Mouse (Mus musculus): ENCODE measurements around the gene Cby3. TPM values are rescaled to one million over a fixed set of nuclear protein-coding genes. Genes with fewer than 3 reads are reported as not detected.
A peak's percentile ranks its signal among the peaks of the same experiment; 100 is the strongest.
"Not testable (repeated sequence)": the region's sequence is repeated elsewhere in the genome, so short reads cannot be mapped to it uniquely, and the experiment has no call there.

Gene Cby3
- 1.1 and 1.8 TPM in 2 replicates for polyA plus RNA-seq (2015; fragmentation: Nextera tagmentation; extraction: Ambion mirVana)

DNA sequence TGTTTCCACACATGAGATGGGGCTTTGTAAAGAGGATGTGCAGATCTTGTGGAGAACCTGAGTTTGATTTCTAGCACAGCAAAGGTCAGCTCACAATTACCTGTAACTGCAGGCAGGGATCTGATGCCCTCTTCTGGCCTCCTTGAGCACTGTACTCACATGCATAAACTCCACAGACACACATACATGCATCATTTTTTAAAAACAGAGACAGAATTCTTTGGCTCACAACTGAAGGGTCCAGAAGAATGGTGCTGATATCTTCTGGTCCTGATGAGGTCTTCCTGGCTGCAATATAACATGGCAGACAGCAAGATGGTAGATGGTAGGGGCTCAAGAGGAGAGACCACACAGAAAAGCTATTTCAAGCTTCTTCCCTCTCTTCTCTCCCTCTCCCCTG, at the start of gene Cby3:
Cby3 (plus strand) TSS at position 301 of the 400 bp plus-strand sequence.
- Histone ChIP-seq H3K4me2 (no peak within 1 kb of the TSS), H3K4me1 (replicated peaks) (peaks cover 9% of the 10 kb centered on the region; the same call in 1 of the 2 replicates), H3K27me3 (no peaks in the 10 kb centered on the region), H3K27ac (replicated peaks) (no peak within 1 kb of the TSS), H3K9ac (no peak within 1 kb of the TSS), H3K4me3 (no peak within 1 kb of the TSS), H3K36me3 (no peaks in the 10 kb centered on the region), H3K9me3 (no peaks in the 10 kb centered on the region)
- no peak for ATAC-seq (ENCODE audit: low FRiP score, low read depth)

GRCm38 (mm10) chr11:50312803-50313202, 41.5 kb upstream of the Cby3 start:
- Histone ChIP-seq H3K4me1 (replicated peaks) (no peaks in the 10 kb centered on the region; the same call in 1 of the 2 replicates), H3K36me3 (peaks cover 25% of the 10 kb centered on the region), H3K27me3 (no peaks in the 10 kb centered on the region), H3K4me2 (no peak overlapping the region), H3K4me3 (no peak overlapping the region), H3K9me3 (no peaks in the 10 kb centered on the region), H3K27ac (replicated peaks) (no peak overlapping the region), H3K9ac (no peak overlapping the region)
- 90% methylated on average over 2 of the region's 2 CpGs for WGBS
- no peak for ATAC-seq (ENCODE audit: low FRiP score, low read depth)

GRCm38 (mm10) chr11:50319343-50319742, 34.9 kb upstream of the Cby3 start:
- WGBS = 90% methylated on average over 4 of the region's 4 CpGs
- peaks cover 23% of the 10 kb centered on the region for H3K4me1 ChIP-seq (replicated peaks)
- not testable (repeated sequence) for H3K27ac ChIP-seq (replicated peaks); H3K4me3 ChIP-seq; H3K9ac ChIP-seq; ATAC-seq (ENCODE audit: low FRiP score, low read depth); H3K36me3 ChIP-seq; H3K27me3 ChIP-seq; H3K9me3 ChIP-seq; H3K4me2 ChIP-seq

DNA sequence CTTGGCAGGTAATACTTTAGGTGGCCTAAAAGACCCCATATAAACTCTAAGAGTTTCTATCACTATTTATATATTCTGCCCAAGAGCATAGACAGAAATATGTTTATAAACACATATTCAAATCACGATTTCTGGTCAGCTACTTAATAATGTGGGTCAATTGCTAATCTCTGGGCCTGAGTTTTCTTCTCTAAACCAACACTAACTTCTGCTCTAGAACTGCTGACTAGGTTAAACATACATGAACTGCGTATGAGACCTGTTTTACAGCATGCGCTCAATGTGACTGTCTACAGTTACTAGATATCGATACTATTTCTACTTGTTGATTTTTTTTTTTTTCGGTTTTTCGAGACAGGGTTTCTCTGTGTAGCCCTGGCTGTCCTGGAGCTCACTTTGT, 33.0 kb upstream of the Cby3 start:
- Histone ChIP-seq H3K9me3 (no peaks in the 10 kb centered on the region), H3K27ac (replicated peaks) (no peak overlapping the region), H3K4me2 (no peak overlapping the region), H3K4me1 (replicated peaks) (peaks cover 27% of the 10 kb centered on the region), H3K36me3 (no peaks in the 10 kb centered on the region), H3K9ac (no peak overlapping the region), H3K4me3 (no peak overlapping the region), H3K27me3 (no peaks in the 10 kb centered on the region)
- WGBS = 95% methylated on average over 6 of the region's 6 CpGs
- ATAC-seq (ENCODE audit: low FRiP score, low read depth) = no peak

DNA sequence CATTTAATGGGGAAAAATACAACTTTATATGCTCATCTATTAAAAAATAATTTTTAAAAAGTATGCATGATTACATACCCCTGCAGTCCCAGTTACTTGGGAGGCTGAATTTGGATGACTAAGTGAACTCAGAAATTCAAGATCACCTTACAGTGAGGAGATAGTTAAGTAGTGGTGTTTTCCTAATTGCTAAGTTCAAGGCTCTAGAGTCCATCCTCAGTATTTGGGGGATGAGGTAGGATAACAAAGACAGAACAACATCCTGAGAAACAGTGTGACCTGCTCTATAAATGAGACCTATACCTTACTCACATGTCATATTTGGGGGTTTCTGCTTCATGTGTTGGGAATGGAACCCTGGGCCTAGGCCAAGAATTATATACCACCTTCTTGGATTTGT, 31.9 kb upstream of the Cby3 start:
- ATAC-seq (ENCODE audit: low FRiP score, low read depth) = no peak
- Histone ChIP-seq H3K9me3 (no peaks in the 10 kb centered on the region), H3K4me1 (replicated peaks) (peaks cover 35% of the 10 kb centered on the region), H3K27me3 (no peaks in the 10 kb centered on the region), H3K36me3 (no peaks in the 10 kb centered on the region), H3K9ac (no peak overlapping the region), H3K27ac (replicated peaks) (no peak overlapping the region), H3K4me3 (no peak overlapping the region), H3K4me2 (no peak overlapping the region)

- H3K36me3 ChIP-seq = no peaks in the 10 kb centered on the region
- peaks cover 35% of the 10 kb centered on the region for H3K4me1 ChIP-seq (replicated peaks)
- 59% methylated on average over 1 of the region's 1 CpGs for WGBS
- no peak overlapping the region for H3K27ac ChIP-seq (replicated peaks)
- no peaks in the 10 kb centered on the region for H3K9me3 ChIP-seq
- no peak for ATAC-seq (ENCODE audit: low FRiP score, low read depth)
- H3K9ac ChIP-seq = peak overlapping the region; percentile 92; the same call in 1 of the 2 replicates
- no peaks in the 10 kb centered on the region for H3K27me3 ChIP-seq
- H3K4me2 ChIP-seq = peak overlapping the region; percentile 82
- H3K4me3 ChIP-seq = peak overlapping the region; percentile 77
Measured at GRCm38 (mm10) chr11:50323843-50324242, 30.4 kb upstream of the Cby3 start.

GRCm38 (mm10) chr11:50324751-50325471, 29.4 kb upstream of the Cby3 start:
- peak; percentile 74 for ATAC-seq (ENCODE audit: low FRiP score, low read depth)
- WGBS = 2% methylated on average over 34 of the region's 34 CpGs
- peaks cover 35% of the 10 kb centered on the region for H3K4me1 ChIP-seq (replicated peaks)

GRCm38 (mm10) chr11:50325496-50326301, 28.6 kb upstream of the Cby3 start, which contains the start of gene Canx:
Gene Canx (minus strand): TSS chr11:50325673.
- peak; percentile 99 for ATAC-seq (ENCODE audit: low FRiP score, low read depth)
- H3K4me3 ChIP-seq = peak within 1 kb of the TSS; percentile 77
- H3K27ac ChIP-seq (replicated peaks) = peak within 1 kb of the TSS; percentile 94
- H3K4me1 ChIP-seq (replicated peaks) = peaks cover 35% of the 10 kb centered on the region
- peak within 1 kb of the TSS; percentile 92 for H3K9ac ChIP-seq
- under 1% methylated on average over 64 of the region's 64 CpGs for WGBS
- no peaks in the 10 kb centered on the region for H3K9me3 ChIP-seq
- H3K4me2 ChIP-seq = peak within 1 kb of the TSS; percentile 82
- H3K27me3 ChIP-seq = no peaks in the 10 kb centered on the region
- H3K36me3 ChIP-seq = no peaks in the 10 kb centered on the region

More at GRCm38 (mm10) chr11:50324751-50325471, 29.4 kb upstream of the Cby3 start:
- Histone ChIP-seq H3K36me3 (no peaks in the 10 kb centered on the region), H3K27me3 (no peaks in the 10 kb centered on the region), H3K9ac (peak overlapping the region; percentile 92), H3K27ac (replicated peaks) (peak overlapping the region; percentile 90), H3K9me3 (no peaks in the 10 kb centered on the region), H3K4me2 (peak overlapping the region; percentile 82), H3K4me3 (peak overlapping the region; percentile 77)

DNA sequence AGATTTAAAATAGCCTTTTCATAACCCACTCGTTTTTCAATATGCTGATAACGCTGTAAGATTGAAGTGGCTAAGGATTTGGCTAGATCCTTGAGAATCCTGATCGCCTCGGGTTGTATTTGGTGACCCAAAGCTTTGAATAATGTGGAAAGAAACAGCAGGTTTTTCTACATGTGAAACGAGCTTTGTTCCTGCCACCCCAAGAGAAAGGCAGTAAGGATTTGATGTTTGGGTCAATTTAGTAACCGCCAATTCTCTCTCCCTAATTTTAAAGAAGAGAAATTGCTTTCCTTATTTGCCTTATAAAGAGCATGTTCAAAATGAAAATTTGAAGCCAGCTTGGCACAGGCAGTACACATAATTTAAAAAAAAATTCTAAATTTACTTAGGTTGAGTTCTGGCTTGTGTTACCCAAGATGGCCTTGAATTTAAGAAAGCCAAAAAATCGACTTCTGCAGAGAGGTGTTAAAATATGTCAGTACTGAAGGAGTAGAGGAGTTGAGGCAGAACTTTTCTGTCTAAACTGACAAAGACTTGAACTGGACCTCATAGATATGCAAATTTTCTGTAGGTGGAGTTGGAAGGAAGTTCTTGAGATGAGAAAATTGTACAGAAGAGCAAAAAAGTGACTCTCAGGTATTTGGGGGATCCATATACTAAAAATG, 27.8 kb upstream of the Cby3 start:
- Histone ChIP-seq H3K9ac (peak overlapping the region; percentile 74), H3K4me3 (peak overlapping the region; percentile 77), H3K4me2 (peak overlapping the region; percentile 82), H3K36me3 (no peaks in the 10 kb centered on the region), H3K4me1 (replicated peaks) (peaks cover 35% of the 10 kb centered on the region), H3K27me3 (no peaks in the 10 kb centered on the region), H3K27ac (replicated peaks) (peak overlapping the region; percentile 94), H3K9me3 (no peaks in the 10 kb centered on the region)
- WGBS = 5% methylated on average over 7 of the region's 7 CpGs
- no peak for ATAC-seq (ENCODE audit: low FRiP score, low read depth)

- no peak for ATAC-seq (ENCODE audit: low FRiP score, low read depth)
- 88% methylated on average over 3 of the region's 3 CpGs for WGBS
Measured at GRCm38 (mm10) chr11:50328075-50328625, 26.1 kb upstream of the Cby3 start.

DNA sequence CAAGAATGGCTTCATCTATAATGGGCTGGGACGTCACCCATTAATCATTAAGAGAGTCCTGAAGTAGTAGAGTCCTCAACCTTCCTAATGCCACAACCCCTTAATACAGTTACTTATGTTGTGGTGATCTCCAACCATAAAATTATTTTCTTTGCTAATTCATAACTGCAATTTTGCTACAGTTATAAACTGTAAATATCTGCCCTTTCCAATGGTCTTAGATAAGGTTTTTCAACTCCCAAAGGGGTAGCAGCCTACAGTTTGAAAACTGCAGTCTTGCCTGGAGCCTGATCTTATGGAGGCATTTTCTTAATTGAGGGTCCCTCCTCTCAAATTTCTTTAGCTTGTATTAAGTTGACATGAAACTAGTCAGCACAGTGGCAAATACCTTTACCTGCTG, 24.9 kb upstream of the Cby3 start:
- H3K9me3 ChIP-seq = no peaks in the 10 kb centered on the region
- no peaks in the 10 kb centered on the region for H3K27me3 ChIP-seq
- no peak overlapping the region for H3K27ac ChIP-seq (replicated peaks)
- H3K4me1 ChIP-seq (replicated peaks) = peaks cover 12% of the 10 kb centered on the region
- H3K4me3 ChIP-seq = no peak overlapping the region
- no peaks in the 10 kb centered on the region for H3K36me3 ChIP-seq
- H3K9ac ChIP-seq = no peak overlapping the region
- H3K4me2 ChIP-seq = no peak overlapping the region
- no peak for ATAC-seq (ENCODE audit: low FRiP score, low read depth)
- WGBS = 93% methylated on average over 1 of the region's 1 CpGs

More at GRCm38 (mm10) chr11:50328075-50328625, 26.1 kb upstream of the Cby3 start:
- H3K4me1 ChIP-seq (replicated peaks) = peaks cover 24% of the 10 kb centered on the region
- H3K27ac ChIP-seq (replicated peaks) = no peak overlapping the region
- H3K9ac ChIP-seq = no peak overlapping the region
- no peak overlapping the region for H3K4me2 ChIP-seq
- no peaks in the 10 kb centered on the region for H3K36me3 ChIP-seq
- no peak overlapping the region for H3K4me3 ChIP-seq
- no peaks in the 10 kb centered on the region for H3K27me3 ChIP-seq
- no peaks in the 10 kb centered on the region for H3K9me3 ChIP-seq

All from hindbrain, embryonic 15.5 days (tissue).